Mouse (Mus musculus) kidney, adult 18-20 months (tissue): ENCODE results near the gene Cysltr1.

Experiments
- DNase-seq: peaks from one replicate; pipeline ENCODE4 v3.0.0; 2021

Gene Cysltr1

GRCm38 (mm10) chrX:106603386-106603785 is at the start of gene Cysltr1:
Cysltr1 (minus strand) TSS chrX:106603679.
- peak; percentile 2 for DNase-seq

- no peak for DNase-seq
Observed at GRCm38 (mm10) chrX:106634799-106635541, 31.5 kb upstream of the Cysltr1 start.

GRCm38 (mm10) chrX:106633543-106633942 is 30.1 kb upstream of the Cysltr1 start:
- DNase-seq: no peak

- DNase-seq: no peak
Observed at GRCm38 (mm10) chrX:106628514-106628913, 25.0 kb upstream of the Cysltr1 start.

- no peak for DNase-seq
Observed at GRCm38 (mm10) chrX:106623667-106624066, 20.2 kb upstream of the Cysltr1 start.

- DNase-seq: no peak
Observed at GRCm38 (mm10) chrX:106622512-106622911, 19.0 kb upstream of the Cysltr1 start.

- DNase-seq: no peak
Observed at GRCm38 (mm10) chrX:106602574-106603258, 763 bp downstream of the Cysltr1 start.

- DNase-seq: no peak
Observed at GRCm38 (mm10) chrX:106595904-106596303, 7.6 kb downstream of the Cysltr1 start.

- no peak for DNase-seq
Observed at GRCm38 (mm10) chrX:106593914-106594313, 9.6 kb downstream of the Cysltr1 start.

- DNase-seq: no peak
Observed at GRCm38 (mm10) chrX:106582886-106583285, 20.6 kb downstream of the Cysltr1 start, which contains the start of gene Gm5127. Gm5127 (plus strand) TSS chrX:106583186.

GRCm38 (mm10) chrX:106582197-106582596 is 21.3 kb downstream of the Cysltr1 start:
- no peak for DNase-seq

- no peak for DNase-seq
Observed at GRCm38 (mm10) chrX:106580410-106580809, 23.1 kb downstream of the Cysltr1 start.

GRCm38 (mm10) chrX:106578966-106579365 is 24.5 kb downstream of the Cysltr1 start:
- DNase-seq: no peak

GRCm38 (mm10) chrX:106555457-106555856 is 48.0 kb downstream of the Cysltr1 start:
- no peak for DNase-seq

- no peak for DNase-seq
Observed at GRCm38 (mm10) chrX:106536359-106536758, 67.1 kb downstream of the Cysltr1 start.
